In the genomic region with DNA sequence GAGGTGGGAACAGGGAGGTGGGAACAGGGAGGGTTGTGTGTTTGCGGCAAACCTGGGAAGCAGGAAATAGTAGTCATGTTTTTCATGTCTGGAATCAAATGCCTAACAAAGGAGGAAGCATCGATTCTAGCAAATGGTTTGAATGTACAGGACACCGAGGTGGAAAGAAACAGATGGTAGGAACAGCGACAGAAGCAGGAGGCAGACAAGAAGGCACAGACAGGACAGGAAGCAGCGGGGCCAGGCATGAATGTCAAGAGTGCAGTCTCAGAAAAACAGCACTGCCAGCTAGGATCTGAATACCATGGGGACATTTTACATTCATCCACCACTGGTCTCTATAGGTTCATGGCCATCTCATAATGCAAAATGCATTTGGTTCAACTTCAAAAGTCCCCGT, we compare ENCODE assay signal across 24 mouse cellular contexts. TPM values are rescaled to one million over a fixed set of nuclear protein-coding genes. Genes with fewer than 3 reads are reported as not detected.
DNase-seq lines count a peak whose midpoint lies in the region; ATAC-seq lines count a peak whose summit lies in the region.
"Had no signal": no experiment of that assay in that cellular context is flagged by ENCODE, and none has a peak within 500 bp of the region (broad histone marks: within the 10 kb centered on the region; RNA-seq: fewer than 3 reads in every experiment).

No protein-coding gene starts in this region.

- 94% methylated on average over 6 of the region's 6 CpGs for WGBS in limb, embryonic 12.5 days
- WGBS in limb, embryonic 10.5 days: 90% methylated on average over 6 of the region's 6 CpGs

- H3K4me2 ChIP-seq in limb, embryonic 12.5 days: no peak overlapping the region
- H3K4me2 ChIP-seq: embryonic facial prominence, embryonic 13.5 days; forebrain, embryonic 13.5 days; heart, embryonic 11.5 days; hindbrain, embryonic 13.5 days; intestine, embryonic 15.5 days had no signal

- no peaks in the 10 kb centered on the region for H3K4me1 ChIP-seq in limb, embryonic 12.5 days (replicated peaks)
- H3K4me1 ChIP-seq in limb, embryonic 10.5 days: no peaks in the 10 kb centered on the region
- H3K4me1 ChIP-seq: embryonic facial prominence, embryonic 10.5 days; embryonic facial prominence, embryonic 13.5 days; forebrain, embryonic 10.5 days; forebrain, embryonic 13.5 days; hindbrain, embryonic 10.5 days; hindbrain, embryonic 13.5 days; intestine, embryonic 15.5 days had no signal

- no peak for DNase-seq in cerebellum, adult 8-10 months
- DNase-seq in cerebellum, adult 18-20 months: peak; percentile 26 to 42
- DNase-seq in cerebellum, postnatal 10 days: no peak
- no peak for DNase-seq in limb, embryonic 10.5 days (ENCODE audit: low spot score)
- DNase-seq: adrenal gland, adult 8-10 months; adrenal gland, postnatal 25 days; embryo, embryonic 11 days; gastrocnemius, postnatal 10 days; gastrocnemius, postnatal 36 days; kidney, adult 11 months; kidney, adult 8-10 months had no signal

- peak; percentile 72; the same call in 1 of the 2 replicates for ATAC-seq in cerebellum, adult (ENCODE audit: insufficient number of reproducible peaks, low FRiP score, low TSS enrichment)
- ATAC-seq in limb, embryonic 12.5 days (ENCODE audit: insufficient number of reproducible peaks, insufficient read depth, low FRiP score, low TSS enrichment, low read depth): no peak
- ATAC-seq: activated CD4-positive, CD25-positive, alpha-beta regulatory T cell, adult 4 months; forebrain, embryonic 13.5 days; forebrain, embryonic 16.5 days; hindbrain, embryonic 16.5 days; intestine, embryonic 15.5 days had no signal

- 0 out of 2 replicates have a peak overlapping the region, but pooled peaks have one; percentile 8 for H3K27ac ChIP-seq in limb, embryonic 12.5 days
- no peak overlapping the region for H3K27ac ChIP-seq in limb, embryonic 10.5 days
- H3K27ac ChIP-seq: embryonic facial prominence, embryonic 10.5 days; embryonic facial prominence, embryonic 13.5 days; forebrain, embryonic 10.5 days; forebrain, embryonic 13.5 days; hindbrain, embryonic 10.5 days; hindbrain, embryonic 13.5 days; intestine, embryonic 15.5 days had no signal

- no peak overlapping the region for H3K4me3 ChIP-seq in limb, embryonic 12.5 days (replicated peaks)
- no peak overlapping the region for H3K4me3 ChIP-seq in limb, embryonic 10.5 days
- H3K4me3 ChIP-seq: embryonic facial prominence, embryonic 10.5 days; embryonic facial prominence, embryonic 13.5 days; forebrain, embryonic 10.5 days; forebrain, embryonic 13.5 days; hindbrain, embryonic 10.5 days; hindbrain, embryonic 13.5 days; intestine, embryonic 15.5 days had no signal

- no peak overlapping the region for H3K9ac ChIP-seq in limb, embryonic 12.5 days (replicated peaks)
- H3K9ac ChIP-seq: embryonic facial prominence, embryonic 13.5 days; forebrain, embryonic 13.5 days; hindbrain, embryonic 13.5 days; intestine, embryonic 15.5 days had no signal

- H3K9me3 ChIP-seq in limb, embryonic 12.5 days: no peaks in the 10 kb centered on the region
- H3K9me3 ChIP-seq in limb, embryonic 10.5 days (replicated peaks): no peaks in the 10 kb centered on the region
- H3K9me3 ChIP-seq: embryonic facial prominence, embryonic 10.5 days; embryonic facial prominence, embryonic 13.5 days; forebrain, embryonic 10.5 days; forebrain, embryonic 13.5 days; hindbrain, embryonic 10.5 days; hindbrain, embryonic 13.5 days; intestine, embryonic 15.5 days had no signal

- H3K36me3 ChIP-seq in limb, embryonic 12.5 days: peaks cover 25% of the 10 kb centered on the region
- H3K36me3 ChIP-seq in limb, embryonic 10.5 days: peaks cover 27% of the 10 kb centered on the region

- no peaks in the 10 kb centered on the region for H3K27me3 ChIP-seq in limb, embryonic 12.5 days
- H3K27me3 ChIP-seq in limb, embryonic 10.5 days (ENCODE audit: low read depth, poor library complexity, severe bottlenecking): no peaks in the 10 kb centered on the region
- H3K27me3 ChIP-seq: embryonic facial prominence, embryonic 13.5 days; forebrain, embryonic 13.5 days; hindbrain, embryonic 13.5 days; intestine, embryonic 15.5 days had no signal

RNA-seq across cellular contexts. Expression of a gene that starts 18.7 kb away (rescaled TPM):
- polyA plus RNA-seq in limb, embryonic 12.5 days (2016; fragmentation: Nextera tagmentation; extraction: Ambion mirVana): 0.98 and 1.3 TPM in 2 replicates
- 0.90 and 0.95 TPM in 2 replicates for polyA plus RNA-seq in limb, embryonic 10.5 days (2016; fragmentation: Nextera tagmentation; extraction: Ambion mirVana)

RNA-seq across cellular contexts. Expression of a gene that starts 36.9 kb away (rescaled TPM):
- polyA plus RNA-seq in limb, embryonic 12.5 days (2016; fragmentation: Nextera tagmentation; extraction: Ambion mirVana): 22.5 and 22.8 TPM in 2 replicates
- 27.3 and 29.6 TPM in 2 replicates for polyA plus RNA-seq in limb, embryonic 10.5 days (2016; fragmentation: Nextera tagmentation; extraction: Ambion mirVana)

RNA-seq across cellular contexts. Expression of a gene that starts 37.1 kb away (rescaled TPM):
- 94.2 and 98.5 TPM in 2 replicates for polyA plus RNA-seq in limb, embryonic 12.5 days (2016; fragmentation: Nextera tagmentation; extraction: Ambion mirVana)
- polyA plus RNA-seq in limb, embryonic 10.5 days (2016; fragmentation: Nextera tagmentation; extraction: Ambion mirVana): 89.8 and 111 TPM in 2 replicates

Comparison
In these comparisons a context has a peak if more than half of its experiments do, and no peak if none do; other contexts are left out.
1. DNase-seq: peak in cerebellum, adult 18-20 months (2 of 2); none in cerebellum, adult 8-10 months (single experiment), cerebellum, postnatal 10 days (0 of 2) and limb, embryonic 10.5 days (single experiment).